Mouse (Mus musculus) G1E (cell line): ENCODE measurements around the gene Mybbp1a. TPM values are rescaled to one million over a fixed set of nuclear protein-coding genes. Genes with fewer than 3 reads are reported as not detected.

ENCODE experiments used
- ATAC-seq: 2 replicates; pipeline ENCODE4 v1.8.0; 2016; ENCODE audit warnings: mild to moderate bottlenecking; ENCODE audit not compliant: insufficient number of reproducible peaks, poor library complexity, low FRiP score, severe bottlenecking; ENCODE audit errors: extremely low read depth
- DNase-seq: peaks from one replicate; pipeline ENCODE4 v3.0.0; 2012; ENCODE audit warnings: low spot score
- H3K27me3 ChIP-seq: 2 replicates; pipeline ENCODE4 v1.6.1; 2012; ENCODE audit warnings: mild to moderate bottlenecking, low read length, inconsistent platforms; ENCODE audit not compliant: insufficient read depth
- H3K36me3 ChIP-seq: replicated peaks from 2 replicates; pipeline ENCODE3; 2012; ENCODE audit warnings: mild to moderate bottlenecking, inconsistent platforms
- H3K4me1 ChIP-seq: 2 replicates; pipeline ENCODE4 v1.6.1; 2012; ENCODE audit warnings: low read depth, low read length, inconsistent platforms, mixed read lengths; ENCODE audit not compliant: insufficient read depth
- H3K4me3 ChIP-seq: 2 replicates; pipeline ENCODE4 v1.5.1; 2012; ENCODE audit warnings: low read depth, mild to moderate bottlenecking, inconsistent platforms, low read length, moderate library complexity, mixed read lengths
- H3K9me3 ChIP-seq: replicated peaks from 2 replicates; pipeline ENCODE4 v1.6.1; 2012; ENCODE audit warnings: inconsistent platforms
- CTCF ChIP-seq: IDR thresholded peaks from 2 replicates; pipeline ENCODE4 v1.5.1; 2012; ENCODE audit warnings: low read depth, low read length, inconsistent platforms, mixed read lengths
- GATA1 ChIP-seq: IDR thresholded peaks from 2 replicates; pipeline ENCODE4 v1.6.1; 2012; ENCODE audit warnings: borderline replicate concordance, low read length, inconsistent platforms, mixed read lengths
- GATA2 ChIP-seq: IDR thresholded peaks from 2 replicates; pipeline ENCODE4 v1.6.1; 2012; ENCODE audit warnings: low read depth, low read length, inconsistent platforms, borderline replicate concordance
- POLR2AphosphoS5 ChIP-seq: IDR thresholded peaks from 2 replicates; pipeline ENCODE4 v1.6.1; 2012; ENCODE audit warnings: low read depth, low read length, inconsistent platforms; ENCODE audit not compliant: insufficient replicate concordance
- TAL1 ChIP-seq: conservative IDR thresholded peaks from 2 replicates; pipeline ENCODE4 v1.6.1; 2012; ENCODE audit warnings: low read depth, low read length, inconsistent platforms, mixed read lengths
- polyA plus RNA-seq: library from polyadenylated mRNA; stranded (reverse); fragments of >175 nt; gene quantifications from 2 replicates; pipeline ENCODE4 v1.2.3, GENCODE M21; 2012
- total RNA-seq, 2 experiments: library from RNA; stranded (forward) in 1 of 2; stranded (reverse) in 1 of 2; fragments of 200-1000 nt in 1 of 2; fragments of >200 nt in 1 of 2; fragmentation: Nextera tagmentation in 1 of 2; gene quantifications; 2 replicates each; pipeline ENCODE4 v1.2.3; 2014 to 2017

Mybbp1a gene
- total and polyA plus RNA-seq, 3 experiments, result 125 to 496 (median 253) TPM

DNA sequence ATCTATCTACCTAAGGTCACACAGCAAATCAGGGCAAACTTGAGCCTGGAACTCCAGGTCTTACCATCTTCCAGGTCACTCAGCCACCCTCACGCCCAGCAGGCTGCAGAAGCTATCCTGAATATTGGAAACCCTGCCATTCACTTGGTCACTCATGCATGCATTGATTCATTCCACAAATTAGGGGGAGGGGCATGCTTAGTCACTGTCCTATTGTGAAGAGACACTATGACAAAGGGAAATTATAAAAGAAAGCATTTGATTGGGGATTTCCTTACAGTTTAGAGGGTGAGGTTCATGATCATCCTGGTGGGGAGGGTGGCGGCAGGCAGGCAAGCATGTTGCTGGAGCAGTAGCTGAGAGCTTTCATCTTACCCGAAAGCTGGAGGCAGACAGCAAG lies 23.7 kb downstream of the Mybbp1a start:
- no peaks in the 10 kb centered on the region for H3K9me3 ChIP-seq
- no peak; the same call in 1 of the 2 replicates for ATAC-seq
- DNase-seq, result no peak
- no peak for TF ChIP-seq GATA1
- no peak for TF ChIP-seq CTCF
- TF ChIP-seq TAL1, result no peak
- no peaks in the 10 kb centered on the region for H3K27me3 ChIP-seq
- peaks cover 87% of the 10 kb centered on the region for H3K36me3 ChIP-seq
- no peak overlapping the region for H3K4me3 ChIP-seq
- H3K4me1 ChIP-seq, result peaks cover 99% of the 10 kb centered on the region

- H3K9me3 ChIP-seq, result no peaks in the 10 kb centered on the region
- peaks cover 86% of the 10 kb centered on the region for H3K36me3 ChIP-seq
- peaks cover 99% of the 10 kb centered on the region for H3K4me1 ChIP-seq
- ATAC-seq, result peak; percentile 40; the same call in 1 of the 2 replicates
- peak overlapping the region; percentile 56; the same call in 1 of the 2 replicates for H3K4me3 ChIP-seq
- no peak for DNase-seq
- TF ChIP-seq GATA1, result no peak
- peak; percentile 57; the same call in 1 of the 2 replicates for TF ChIP-seq POLR2AphosphoS5
- no peaks in the 10 kb centered on the region for H3K27me3 ChIP-seq
Observed at GRCm38 (mm10) chr11:72465978-72466693, 25.0 kb downstream of the Mybbp1a start.

DNA sequence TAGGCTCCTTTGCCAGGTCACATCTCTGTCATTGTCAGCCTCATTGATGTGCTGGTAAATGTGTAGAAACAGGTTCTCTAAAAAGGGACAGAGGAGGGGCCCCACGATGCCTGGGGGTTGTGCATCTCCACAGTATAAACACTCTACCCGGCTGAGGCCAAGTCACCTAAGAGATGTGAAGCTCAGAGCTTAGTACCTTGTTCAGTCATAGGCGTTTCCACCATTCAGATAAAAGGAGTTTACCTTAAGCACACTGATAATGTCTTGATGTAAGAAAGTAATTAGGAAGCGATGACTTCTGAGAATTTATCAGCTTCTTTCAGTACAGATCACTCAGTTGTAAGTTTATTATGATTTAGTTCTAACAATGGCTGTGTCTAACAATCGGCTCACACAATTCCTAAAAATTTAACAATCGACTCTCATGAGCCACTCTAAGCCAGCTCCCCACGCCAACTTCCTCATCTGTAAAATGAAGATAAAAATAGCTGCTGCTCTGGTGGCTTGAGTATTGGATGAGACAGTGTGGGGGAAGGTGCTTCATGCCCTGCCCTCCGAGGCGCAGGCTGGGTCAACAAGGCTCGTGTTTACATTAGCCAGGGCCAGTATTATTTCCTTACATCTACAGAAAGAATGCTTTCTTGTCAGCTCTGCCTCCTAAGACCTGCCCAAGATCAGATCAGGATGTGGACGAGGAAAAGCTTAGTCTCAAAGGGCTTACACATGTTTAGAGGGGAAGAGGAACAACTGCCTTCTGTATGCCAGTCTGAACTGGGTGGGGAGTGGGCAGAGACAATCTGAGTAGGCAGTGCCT lies 25.7 kb downstream of the Mybbp1a start:
- TF ChIP-seq GATA1 (no peak), CTCF (no peak), TAL1 (peak; percentile 61)
- Histone ChIP-seq H3K36me3 (peaks cover 86% of the 10 kb centered on the region), H3K9me3 (no peaks in the 10 kb centered on the region), H3K4me1 (peaks cover 99% of the 10 kb centered on the region), H3K27me3 (no peaks in the 10 kb centered on the region), H3K4me3 (peak overlapping the region; percentile 56; the same call in 1 of the 2 replicates)
- ATAC-seq, result peak; percentile 75
- DNase-seq, result peak; percentile 68

- no peak for ATAC-seq
Observed at GRCm38 (mm10) chr11:72468525-72468924, 27.4 kb downstream of the Mybbp1a start.

DNA sequence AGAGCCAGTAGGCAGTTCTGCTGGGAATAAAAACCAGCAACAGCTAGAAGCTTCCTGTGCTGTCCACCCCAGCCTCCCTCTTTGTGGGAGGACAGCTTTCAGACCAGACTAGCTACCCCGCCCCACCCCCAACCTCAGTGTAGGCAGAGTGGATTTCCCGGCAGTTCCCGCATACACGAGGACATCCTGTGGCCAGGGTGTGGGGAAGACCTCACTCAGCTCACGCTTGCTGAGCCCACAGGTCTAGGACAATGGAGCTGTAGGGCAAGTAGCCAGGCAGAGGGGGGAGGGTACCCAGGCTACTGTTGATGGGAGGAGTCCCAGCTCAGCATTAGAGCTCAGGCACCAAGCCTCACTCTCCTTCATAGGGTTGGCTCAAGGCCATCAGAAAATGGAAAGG lies 28.1 kb downstream of the Mybbp1a start:
- no peak for TF ChIP-seq POLR2AphosphoS5
- no peak for TF ChIP-seq TAL1
- no peak for TF ChIP-seq GATA2
- TF ChIP-seq CTCF, result no peak
- no peak for TF ChIP-seq GATA1
- H3K9me3 ChIP-seq, result no peaks in the 10 kb centered on the region
- DNase-seq (no peak), ATAC-seq (no peak)
- no peaks in the 10 kb centered on the region for H3K27me3 ChIP-seq
- H3K36me3 ChIP-seq, result peaks cover 86% of the 10 kb centered on the region
- H3K4me1 ChIP-seq, result peaks cover 100% of the 10 kb centered on the region
- peak overlapping the region; percentile 56; the same call in 1 of the 2 replicates for H3K4me3 ChIP-seq

More at GRCm38 (mm10) chr11:72468525-72468924, 27.4 kb downstream of the Mybbp1a start:
- no peak for TF ChIP-seq GATA2
- no peak for TF ChIP-seq GATA1
- TF ChIP-seq CTCF, result no peak
- TF ChIP-seq TAL1, result no peak
- TF ChIP-seq POLR2AphosphoS5, result no peak
- H3K27me3 ChIP-seq, result no peaks in the 10 kb centered on the region
- peak overlapping the region; percentile 45; the same call in 1 of the 2 replicates for H3K4me3 ChIP-seq
- H3K9me3 ChIP-seq, result no peaks in the 10 kb centered on the region
- H3K36me3 ChIP-seq, result peaks cover 86% of the 10 kb centered on the region
- no peak for DNase-seq
- peaks cover 99% of the 10 kb centered on the region for H3K4me1 ChIP-seq

GRCm38 (mm10) chr11:72470004-72470403 lies 28.8 kb downstream of the Mybbp1a start:
- DNase-seq, result no peak
- TF ChIP-seq POLR2AphosphoS5, result 0 out of 2 replicates have a peak, but pooled peaks have one; percentile 35
- TF ChIP-seq GATA1, result no peak
- ATAC-seq, result no peak
- H3K36me3 ChIP-seq, result peaks cover 85% of the 10 kb centered on the region
- no peaks in the 10 kb centered on the region for H3K9me3 ChIP-seq
- peaks cover 100% of the 10 kb centered on the region for H3K4me1 ChIP-seq
- H3K4me3 ChIP-seq, result no peak overlapping the region; the same call in 1 of the 2 replicates
- H3K27me3 ChIP-seq, result no peaks in the 10 kb centered on the region
